Mouse (Mus musculus) stomach, adult 2 months (tissue): ENCODE measurements around the gene Fbxo45. TPM values are rescaled to one million over a fixed set of nuclear protein-coding genes. Genes with fewer than 3 reads are reported as not detected.

ENCODE experiments used
- polyA plus RNA-seq: library from polyadenylated mRNA; depleted of rRNA; stranded (reverse); fragments of >200 nt; gene quantifications from 2 replicates; pipeline ENCODE4 v1.2.3, GENCODE M21; 2012; rRNA removed

Gene Fbxo45
- 0.98 and 1.4 TPM in 2 replicates for polyA plus RNA-seq

GRCm38 (mm10) chr16:32246952-32247370, at the start of gene Fbxo45, which contains the start of gene Wdr53:
Gene Fbxo45 (minus strand): TSS chr16:32247158.
Gene Wdr53 (plus strand): TSS chr16:32247227.

GRCm38 (mm10) chr16:32277308-32278256, 30.6 kb upstream of the Fbxo45 start, which contains the start of gene Rnf168:
Gene Rnf168 (plus strand): TSS chr16:32277459.

GRCm38 (mm10) chr16:32271291-32271690, 24.3 kb upstream of the Fbxo45 start, which contains the start of gene Smco1:
Gene Smco1 (plus strand): TSS chr16:32271468.

Other genes starting within 250 kb of the Fbxo45 start
- 0.65 and 0.97 TPM in 2 replicates for gene Senp5, start 243.9 kb downstream of the Fbxo45 start, polyA plus RNA-seq
- gene Pak2, start 167.8 kb downstream of the Fbxo45 start, polyA plus RNA-seq = 7.1 TPM in 2 replicates
- gene Pigx, start 147.4 kb downstream of the Fbxo45 start, polyA plus RNA-seq = 14.1 and 38.1 TPM in 2 replicates
- 12.5 and 16.7 TPM in 2 replicates for gene Cep19, start 147.4 kb downstream of the Fbxo45 start, polyA plus RNA-seq
- 4.9 and 5.2 TPM in 2 replicates for gene Nrros, start 81.6 kb downstream of the Fbxo45 start, polyA plus RNA-seq
- gene Bex6, start 67.3 kb downstream of the Fbxo45 start, polyA plus RNA-seq = not detected in 2 replicates
- 0.59 and 0.66 TPM in 2 replicates for gene Wdr53, start 69 bp upstream of the Fbxo45 start, polyA plus RNA-seq
- gene Smco1, start 24.3 kb upstream of the Fbxo45 start, polyA plus RNA-seq = 0.04 TPM in 1 of 2 replicates, not detected in the other
- gene Rnf168, start 30.3 kb upstream of the Fbxo45 start, polyA plus RNA-seq = 2.6 and 3.3 TPM in 2 replicates
- 0.49 and 1.2 TPM in 2 replicates for gene Ubxn7, start 85.1 kb upstream of the Fbxo45 start, polyA plus RNA-seq
- gene Tm4sf19, start 153.3 kb upstream of the Fbxo45 start, polyA plus RNA-seq = not detected in 2 replicates
- gene Tctex1d2, start 172.5 kb upstream of the Fbxo45 start, polyA plus RNA-seq = 0.87 and 2.2 TPM in 2 replicates
- gene Pcyt1a, start 183.8 kb upstream of the Fbxo45 start, polyA plus RNA-seq = 13.9 and 22.3 TPM in 2 replicates
- 0.04 and 0.14 TPM in 2 replicates for gene Slc51a, start 240.7 kb upstream of the Fbxo45 start, polyA plus RNA-seq
- not detected in 2 replicates for gene Zdhhc19, start 249.1 kb upstream of the Fbxo45 start, polyA plus RNA-seq